Mouse (Mus musculus) midbrain, embryonic 12.5 days (tissue): ENCODE data around the gene Limd2. TPM values are rescaled to one million over a fixed set of nuclear protein-coding genes. Genes with fewer than 3 reads are reported as not detected.

ENCODE experiments used
- ATAC-seq: fragments of 200-750 bp; cut with Nextera tagmentation; 2 replicates; pipeline ENCODE4 v1.8.0; 2017; ENCODE audit warnings: low read depth, moderate TSS enrichment, moderate library complexity; ENCODE audit not compliant: low FRiP score
- H3K27ac ChIP-seq: fragments of 300-500 bp; sonication (generic); replicated peaks from 2 replicates; pipeline ENCODE4 v1.5.1; 2016; ENCODE audit warnings: mild to moderate bottlenecking
- H3K27me3 ChIP-seq: fragments of 300-500 bp; sonication (generic); 2 replicates; pipeline ENCODE4 v1.6.1; 2016; ENCODE audit warnings: mild to moderate bottlenecking
- H3K36me3 ChIP-seq: fragments of 300-500 bp; sonication (generic); 2 replicates; pipeline ENCODE4 v1.6.1; 2016
- H3K4me1 ChIP-seq: fragments of 300-500 bp; sonication (generic); 2 replicates; pipeline ENCODE4 v1.6.1; 2016
- H3K4me2 ChIP-seq: fragments of 300-500 bp; sonication (generic); replicated peaks from 2 replicates; pipeline ENCODE4 v1.6.1; 2016; ENCODE audit warnings: mild to moderate bottlenecking, moderate library complexity
- H3K4me3 ChIP-seq: fragments of 300-500 bp; sonication (generic); 2 replicates; pipeline ENCODE4 v1.5.1; 2016; ENCODE audit warnings: mild to moderate bottlenecking
- H3K9ac ChIP-seq: fragments of 300-500 bp; sonication (generic); replicated peaks from 2 replicates; pipeline ENCODE4 v1.6.1; 2016; ENCODE audit warnings: mild to moderate bottlenecking, moderate library complexity
- H3K9me3 ChIP-seq: fragments of 300-500 bp; sonication (generic); 2 replicates; pipeline ENCODE4 v1.6.1; 2016; ENCODE audit warnings: mild to moderate bottlenecking
- WGBS: fragments of 180-500 bp; shearing (Covaris S2); methylation state at CpG from one replicate; pipeline ENCODE4 v1.1.7; 2016; 5-methylcytosine and 5-hydroxymethylcytosine counted together
- polyA plus RNA-seq: library from polyadenylated mRNA; unstranded; fragments of >200 nt; fragmentation: Nextera tagmentation; extraction: Ambion mirVana; gene quantifications from 2 replicates; pipeline ENCODE4 v1.2.1, GENCODE M21; 2016

Limd2 gene
- polyA plus RNA-seq, 1 experiment from 2014 or later: 309 TPM

DNA sequence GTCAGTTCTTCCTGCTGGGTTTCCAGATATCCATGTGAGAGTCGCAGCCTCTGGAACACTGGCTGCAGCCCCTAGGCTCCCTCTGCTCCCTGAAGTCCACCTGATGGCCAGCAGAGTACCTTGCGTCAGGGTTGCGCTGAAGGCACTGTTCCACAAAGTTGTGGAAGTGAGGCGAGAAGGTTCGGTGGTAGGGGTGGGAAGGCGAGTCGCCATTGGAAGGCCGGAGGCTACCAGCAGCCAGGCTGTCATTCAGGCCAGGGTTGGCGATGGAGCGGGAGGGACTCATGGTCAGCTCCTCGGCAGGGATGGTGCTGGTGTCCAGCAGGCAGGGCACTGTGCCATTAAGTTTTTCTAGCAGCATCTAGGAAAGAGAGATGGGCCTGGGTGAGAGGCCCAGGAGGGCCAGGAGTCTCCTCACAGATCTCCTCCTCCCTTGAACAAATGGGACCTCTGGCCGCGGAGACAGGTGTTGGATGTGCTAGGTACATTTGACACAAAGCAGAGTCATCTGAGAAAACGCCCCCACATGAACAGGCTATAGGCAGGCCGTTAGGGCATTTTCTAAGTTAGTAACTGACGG, 4.0 kb upstream of the Limd2 start:
- H3K4me2 ChIP-seq: no peak overlapping the region
- H3K4me1 ChIP-seq: peaks cover 14% of the 10 kb centered on the region
- H3K27ac ChIP-seq: no peak overlapping the region
- H3K27me3 ChIP-seq: no peaks in the 10 kb centered on the region
- H3K4me3 ChIP-seq: no peak overlapping the region
- H3K9ac ChIP-seq: no peak overlapping the region
- WGBS: 93% methylated on average over 16 of the region's 16 CpGs
- ATAC-seq: no peak
- no peaks in the 10 kb centered on the region for H3K9me3 ChIP-seq
- H3K36me3 ChIP-seq: peaks cover 53% of the 10 kb centered on the region

DNA sequence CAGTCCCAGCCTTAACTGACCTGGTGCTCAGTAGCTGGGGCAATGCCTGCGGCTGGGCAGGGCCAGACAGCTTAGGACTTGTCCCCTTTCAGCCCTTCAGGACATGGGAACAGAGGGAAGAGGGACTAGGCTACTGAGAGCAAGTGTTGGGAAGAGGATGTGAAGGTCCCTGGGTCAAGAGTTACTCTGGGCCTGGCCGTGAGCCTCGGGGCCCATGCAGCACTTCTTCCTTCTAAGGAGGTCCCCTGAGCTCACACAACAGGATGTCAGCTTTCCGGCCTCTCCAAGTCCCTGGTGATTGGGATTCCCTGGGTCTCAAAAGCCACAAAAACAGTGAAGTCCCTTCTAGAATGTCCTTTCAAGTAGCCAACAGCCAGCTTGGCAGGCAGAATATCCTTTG, 2.9 kb upstream of the Limd2 start:
- ATAC-seq: no peak
- H3K4me3 ChIP-seq: no peak overlapping the region
- H3K9ac ChIP-seq: no peak overlapping the region
- H3K4me2 ChIP-seq: no peak overlapping the region
- peaks cover 23% of the 10 kb centered on the region for H3K4me1 ChIP-seq
- no peaks in the 10 kb centered on the region for H3K9me3 ChIP-seq
- no peaks in the 10 kb centered on the region for H3K27me3 ChIP-seq
- H3K36me3 ChIP-seq: peaks cover 53% of the 10 kb centered on the region
- 92% methylated on average over 4 of the region's 4 CpGs for WGBS
- H3K27ac ChIP-seq: no peak overlapping the region

DNA sequence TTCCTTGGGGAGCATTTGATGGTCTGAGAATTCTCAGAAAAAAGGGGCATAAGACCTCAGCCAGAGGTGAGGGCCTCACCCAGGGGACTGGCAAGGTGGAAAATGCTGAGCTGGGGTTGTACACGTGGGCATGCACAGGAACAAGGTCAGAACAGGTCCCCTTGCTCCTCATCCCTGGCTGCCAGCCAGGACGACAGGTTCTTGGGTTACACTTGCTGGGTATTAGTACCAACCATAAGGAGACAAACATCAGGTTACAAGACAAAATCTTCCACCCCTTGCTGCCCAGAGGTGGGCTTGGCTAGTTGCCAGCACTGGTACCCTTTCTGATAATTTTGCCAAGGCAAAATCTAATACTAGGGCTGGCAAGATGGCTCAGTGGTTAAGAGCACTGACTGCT, 1.6 kb upstream of the Limd2 start:
- H3K9ac ChIP-seq: no peak overlapping the region
- peaks cover 51% of the 10 kb centered on the region for H3K36me3 ChIP-seq
- WGBS: 94% methylated on average over 2 of the region's 2 CpGs
- peaks cover 32% of the 10 kb centered on the region for H3K4me1 ChIP-seq
- no peak overlapping the region for H3K27ac ChIP-seq
- no peak for ATAC-seq
- no peaks in the 10 kb centered on the region for H3K9me3 ChIP-seq
- no peak overlapping the region for H3K4me2 ChIP-seq
- H3K27me3 ChIP-seq: no peaks in the 10 kb centered on the region
- no peak overlapping the region for H3K4me3 ChIP-seq

DNA sequence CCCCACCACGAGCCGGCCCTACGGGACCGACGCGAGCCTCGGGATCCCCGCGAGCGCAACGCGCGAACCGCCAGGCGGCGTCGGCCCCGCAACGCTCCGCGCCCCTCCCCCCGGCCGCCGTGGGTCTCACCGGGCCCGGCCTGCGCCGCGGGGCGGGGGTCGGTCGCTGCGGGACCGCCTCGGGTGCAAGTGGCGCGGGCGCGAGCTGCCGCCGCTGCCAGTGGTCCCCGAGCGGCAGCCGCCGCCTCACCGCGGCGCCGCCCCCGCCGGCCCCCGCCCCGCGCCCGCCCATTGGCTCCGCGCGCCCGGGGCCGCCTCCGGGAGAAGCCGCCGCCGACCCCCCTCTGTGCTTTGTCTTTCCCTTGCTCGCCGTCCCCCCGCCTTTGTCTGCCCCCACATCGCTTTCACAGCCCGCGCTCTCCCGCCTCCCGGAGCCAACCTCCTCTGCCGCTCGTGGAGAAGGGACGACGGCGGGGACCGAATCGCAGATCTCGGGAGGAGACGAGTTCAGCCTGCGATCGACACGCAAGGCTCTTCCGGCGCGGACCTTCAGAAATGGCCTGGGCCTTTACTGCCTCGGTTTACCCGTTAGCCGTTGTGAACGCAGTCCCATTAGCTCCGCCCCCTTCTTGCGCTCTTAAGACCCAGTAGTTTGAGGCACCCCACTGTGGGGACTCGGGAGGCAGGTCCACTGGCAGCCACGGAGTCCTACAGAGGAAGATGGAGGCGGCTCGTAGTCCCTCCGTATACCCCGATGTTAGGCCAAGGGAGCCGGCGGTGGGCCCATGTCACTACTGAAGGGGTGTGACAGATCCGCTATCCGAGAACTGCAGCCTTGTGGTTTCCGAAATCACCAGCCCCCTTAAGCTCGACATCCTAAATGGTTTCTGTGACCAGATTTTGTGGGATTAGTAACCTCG, 479 bp downstream of the Limd2 start:
- Histone ChIP-seq H3K27ac (peak overlapping the region; percentile 96), H3K4me3 (peak overlapping the region; percentile 87), H3K4me1 (peaks cover 32% of the 10 kb centered on the region), H3K27me3 (no peaks in the 10 kb centered on the region), H3K9me3 (no peaks in the 10 kb centered on the region), H3K36me3 (peaks cover 42% of the 10 kb centered on the region), H3K9ac (peak overlapping the region; percentile 92), H3K4me2 (peak overlapping the region; percentile 95)
- peak; percentile 64 for ATAC-seq
- under 1% methylated on average over 105 of the region's 106 CpGs for WGBS

DNA sequence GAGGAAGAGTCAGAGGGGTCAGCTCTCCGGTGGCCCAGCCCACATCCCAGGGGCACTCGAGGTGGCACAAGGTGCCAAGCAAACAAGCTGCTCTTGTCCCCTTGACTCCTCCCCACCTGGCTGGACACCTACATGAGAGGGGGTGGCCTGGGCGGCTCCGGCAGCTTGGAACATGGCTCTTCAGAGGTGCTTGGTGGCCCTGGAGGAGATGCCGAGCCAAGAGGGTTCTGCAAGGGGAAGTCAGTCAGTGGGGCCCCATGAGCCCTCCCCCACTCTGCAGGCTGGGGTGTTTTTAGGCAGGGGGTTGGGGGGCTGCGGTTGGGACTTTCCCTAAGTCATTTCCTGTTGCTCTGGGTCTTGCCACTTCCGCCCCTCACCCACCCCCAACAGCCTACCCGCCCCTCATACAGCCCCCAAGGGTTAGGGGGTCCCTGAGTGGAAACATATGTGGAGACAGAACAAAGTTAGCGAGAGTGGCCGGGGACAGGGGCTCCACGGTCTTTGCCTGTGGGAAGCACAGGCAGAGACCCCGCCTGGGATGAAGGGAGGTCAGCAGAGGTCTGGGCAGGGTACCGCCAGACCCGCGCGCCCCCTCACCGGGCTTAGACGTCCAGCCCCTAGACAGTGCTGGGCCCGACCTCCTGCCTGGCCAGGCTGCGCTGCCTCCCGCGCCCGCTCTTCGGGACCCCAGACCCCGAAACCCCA, 1.3 kb downstream of the Limd2 start:
- peak overlapping the region; percentile 95 for H3K4me2 ChIP-seq
- peaks cover 41% of the 10 kb centered on the region for H3K36me3 ChIP-seq
- ATAC-seq: peak; percentile 78
- peak overlapping the region; percentile 87 for H3K4me3 ChIP-seq
- peak overlapping the region; percentile 92 for H3K9ac ChIP-seq
- peaks cover 32% of the 10 kb centered on the region for H3K4me1 ChIP-seq
- under 1% methylated on average over 25 of the region's 25 CpGs for WGBS
- H3K9me3 ChIP-seq: no peaks in the 10 kb centered on the region
- H3K27ac ChIP-seq: peak overlapping the region; percentile 96
- H3K27me3 ChIP-seq: no peaks in the 10 kb centered on the region

DNA sequence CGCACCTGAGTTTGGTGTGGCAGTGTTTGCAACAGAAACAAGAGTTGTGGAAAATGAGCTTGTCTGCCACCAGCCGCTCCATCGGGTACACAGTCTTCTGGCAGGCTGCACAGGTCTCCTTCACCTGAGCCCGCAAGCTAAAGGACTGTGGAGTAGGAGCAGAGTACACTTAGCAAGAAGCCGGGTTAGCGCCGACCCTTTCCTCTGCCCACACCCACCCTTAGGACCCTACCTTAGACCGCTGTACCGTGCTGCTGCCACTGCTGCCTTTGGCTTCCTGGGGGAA, 1.8 kb downstream of the Limd2 start:
- WGBS: 46% methylated on average over 9 of the region's 9 CpGs

DNA sequence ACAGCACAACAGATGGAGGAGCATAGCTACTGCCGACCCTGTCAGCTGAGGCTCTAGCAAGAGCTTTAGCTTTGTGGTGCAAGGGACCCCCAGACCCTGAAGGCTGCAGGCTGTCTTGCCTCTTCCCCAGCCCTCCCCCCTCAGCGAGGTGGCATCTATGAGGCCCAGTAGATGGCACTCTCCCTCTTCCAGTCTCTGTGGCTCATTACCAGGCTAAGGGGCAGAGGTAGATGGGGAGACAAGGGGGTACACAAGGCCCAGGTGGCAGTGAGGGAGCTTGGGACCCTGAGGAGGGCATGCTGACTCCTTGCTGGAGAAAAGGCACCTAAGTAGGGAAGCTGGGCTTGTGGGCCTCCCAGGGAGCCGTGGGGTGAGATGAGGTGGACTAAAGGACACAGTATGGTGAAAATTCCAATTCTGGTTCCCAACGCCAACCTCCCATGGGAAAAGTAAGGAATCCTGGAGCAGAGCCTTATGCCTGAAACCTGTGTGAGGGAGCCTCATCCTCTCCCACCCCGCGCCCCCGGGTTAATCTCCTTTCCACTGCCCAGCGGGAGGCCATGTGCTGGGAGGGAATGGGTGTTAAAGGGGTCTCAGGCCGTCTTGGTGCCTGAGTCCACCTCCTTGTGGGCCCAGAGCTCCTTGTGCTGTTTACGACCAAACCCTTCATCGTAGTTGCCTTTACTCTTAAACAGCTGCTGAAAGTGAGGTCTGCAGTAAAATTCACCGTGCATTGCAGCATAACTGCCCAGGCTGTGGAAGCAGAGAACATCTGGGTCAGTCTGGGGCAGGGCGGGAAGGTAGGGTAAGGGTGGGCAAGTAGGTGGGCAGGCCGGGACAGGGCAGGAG, 2.4 kb downstream of the Limd2 start:
- Histone ChIP-seq H3K27me3 (no peaks in the 10 kb centered on the region), H3K36me3 (peaks cover 40% of the 10 kb centered on the region), H3K4me2 (peak overlapping the region; percentile 95), H3K4me3 (peak overlapping the region; percentile 87), H3K9ac (peak overlapping the region; percentile 92), H3K27ac (peak overlapping the region; percentile 96), H3K9me3 (no peaks in the 10 kb centered on the region), H3K4me1 (peaks cover 32% of the 10 kb centered on the region)
- no peak for ATAC-seq
- WGBS: 54% methylated on average over 14 of the region's 14 CpGs

More for the DNA sequence above, 1.8 kb downstream of the Limd2 start:
- Histone ChIP-seq H3K4me2 (peak overlapping the region; percentile 95), H3K27me3 (no peaks in the 10 kb centered on the region), H3K4me1 (peaks cover 32% of the 10 kb centered on the region), H3K27ac (peak overlapping the region; percentile 96), H3K36me3 (peaks cover 41% of the 10 kb centered on the region), H3K9me3 (no peaks in the 10 kb centered on the region), H3K9ac (peak overlapping the region; percentile 92), H3K4me3 (peak overlapping the region; percentile 87)
- ATAC-seq: no peak

DNA sequence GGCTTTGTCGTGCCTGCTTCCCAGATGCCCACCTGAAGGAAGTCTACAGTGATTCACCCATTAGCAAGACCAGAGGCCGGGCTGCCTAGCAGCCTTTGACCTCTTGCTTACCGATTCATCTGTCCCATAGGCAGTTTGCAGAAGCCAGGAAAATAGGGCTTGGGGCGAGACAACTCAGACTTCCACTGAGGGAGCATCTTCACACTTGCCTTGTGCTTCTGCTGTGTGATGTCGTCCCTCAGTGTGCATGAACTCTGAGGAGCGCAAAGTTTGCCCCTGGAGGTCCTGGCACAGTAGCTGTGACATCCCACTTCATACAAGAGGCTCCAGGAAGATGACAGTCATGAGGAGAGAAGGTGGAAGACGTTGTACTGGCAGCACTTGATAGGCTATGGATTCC, 3.5 kb downstream of the Limd2 start:
- H3K4me2 ChIP-seq: no peak overlapping the region
- H3K27me3 ChIP-seq: no peaks in the 10 kb centered on the region
- ATAC-seq: no peak
- no peak overlapping the region for H3K9ac ChIP-seq
- no peak overlapping the region for H3K4me3 ChIP-seq
- WGBS: 94% methylated on average over 7 of the region's 7 CpGs
- H3K36me3 ChIP-seq: peaks cover 50% of the 10 kb centered on the region
- H3K4me1 ChIP-seq: peaks cover 32% of the 10 kb centered on the region
- no peaks in the 10 kb centered on the region for H3K9me3 ChIP-seq
- H3K27ac ChIP-seq: no peak overlapping the region

DNA sequence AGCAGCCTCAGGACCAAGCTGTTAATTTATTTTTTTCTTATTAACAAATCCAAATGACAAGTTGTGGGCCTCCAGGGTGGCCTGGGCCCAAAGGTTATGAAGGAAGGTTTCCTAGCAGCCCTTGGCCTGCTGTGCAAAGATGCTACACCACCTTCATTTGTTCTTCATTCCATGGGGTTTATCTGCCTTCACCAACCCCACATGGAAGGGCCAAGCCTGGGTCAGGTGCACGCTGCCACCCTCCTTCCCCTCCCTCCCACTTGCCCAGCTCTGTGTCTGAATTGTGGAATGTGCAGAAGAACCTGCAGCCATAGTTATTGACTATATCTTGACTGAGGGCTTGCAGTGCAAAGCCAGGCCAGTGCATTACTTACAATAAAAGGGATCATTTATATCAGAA, 4.4 kb downstream of the Limd2 start:
- Histone ChIP-seq H3K27ac (no peak overlapping the region), H3K4me1 (peaks cover 26% of the 10 kb centered on the region), H3K4me2 (no peak overlapping the region), H3K9ac (no peak overlapping the region), H3K27me3 (no peaks in the 10 kb centered on the region), H3K36me3 (peaks cover 59% of the 10 kb centered on the region), H3K9me3 (no peaks in the 10 kb centered on the region), H3K4me3 (no peak overlapping the region)
- ATAC-seq: no peak
- 83% methylated on average over 1 of the region's 1 CpGs for WGBS

DNA sequence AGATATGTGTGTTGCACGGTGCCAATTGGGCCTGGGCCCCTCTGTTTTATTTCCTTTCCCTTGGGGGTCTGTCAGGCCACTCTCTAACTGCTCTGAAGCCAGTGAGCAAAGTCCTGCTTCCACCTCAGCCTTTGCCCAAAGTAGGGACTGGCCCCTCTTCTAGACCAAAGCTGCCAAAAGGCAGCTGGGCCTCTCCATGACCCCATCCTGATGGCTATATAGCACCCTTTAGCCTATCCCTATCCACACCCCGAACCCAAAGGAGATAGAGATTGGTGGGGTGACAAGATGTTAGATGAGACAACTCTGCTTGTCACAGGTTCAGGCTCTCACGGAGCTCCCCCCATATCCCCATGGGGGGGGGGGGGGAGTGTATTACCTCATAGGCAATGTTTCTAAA, 4.9 kb downstream of the Limd2 start:
- WGBS: 80% methylated on average over 3 of the region's 3 CpGs
- Histone ChIP-seq H3K27me3 (no peaks in the 10 kb centered on the region), H3K36me3 (peaks cover 64% of the 10 kb centered on the region), H3K9me3 (no peaks in the 10 kb centered on the region), H3K27ac (no peak overlapping the region), H3K4me1 (peaks cover 21% of the 10 kb centered on the region), H3K4me3 (no peak overlapping the region), H3K9ac (no peak overlapping the region), H3K4me2 (no peak overlapping the region)
- no peak for ATAC-seq

DNA sequence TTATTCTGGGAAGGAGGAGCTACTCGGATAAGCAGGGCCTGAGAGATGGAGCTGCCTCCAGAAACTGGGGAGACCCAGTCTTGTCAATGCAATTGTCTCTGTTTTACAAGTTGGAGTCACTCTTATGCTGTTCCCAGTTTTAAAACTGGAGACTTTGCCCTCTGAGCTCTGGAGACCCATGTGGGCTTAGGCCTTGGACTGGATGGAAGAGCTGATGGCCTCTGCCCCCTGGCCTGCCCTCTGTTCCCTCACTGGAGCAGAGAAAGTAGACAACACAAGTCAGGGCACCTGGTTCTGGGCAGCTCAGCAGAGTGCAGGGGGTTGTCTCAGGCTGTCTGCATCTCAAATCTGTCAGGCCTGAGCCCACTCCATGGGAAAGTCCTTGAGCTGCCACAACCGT, 5.9 kb downstream of the Limd2 start:
- Histone ChIP-seq H3K27me3 (no peaks in the 10 kb centered on the region), H3K9me3 (no peaks in the 10 kb centered on the region), H3K27ac (peak overlapping the region; percentile 31; the same call in 1 of the 2 replicates), H3K4me2 (no peak overlapping the region), H3K4me3 (no peak overlapping the region), H3K9ac (no peak overlapping the region), H3K4me1 (peaks cover 18% of the 10 kb centered on the region), H3K36me3 (peaks cover 73% of the 10 kb centered on the region)
- ATAC-seq: no peak
- 68% methylated on average over 2 of the region's 2 CpGs for WGBS
